Mouse (Mus musculus) brown adipose tissue, adult 24 weeks (tissue): Measurements from ENCODE around the gene Sec14l2. TPM values are rescaled to one million over a fixed set of nuclear protein-coding genes. Genes with fewer than 3 reads are reported as not detected.

Source experiments
- H3K27ac ChIP-seq: fragments of 200-500 bp; replicated peaks from 2 replicates; pipeline ENCODE4 v1.5.1; 2012; ENCODE audit warnings: low read depth, mild to moderate bottlenecking, low read length
- H3K4me1 ChIP-seq: fragments of 200-500 bp; 2 replicates; pipeline ENCODE4 v1.6.1; 2012; ENCODE audit warnings: low read length, mixed read lengths; ENCODE audit not compliant: control insufficient read depth, insufficient read depth, insufficient read length
- H3K4me3 ChIP-seq: fragments of 200-500 bp; 2 replicates; pipeline ENCODE4 v1.5.1; 2012; ENCODE audit warnings: low read depth, mild to moderate bottlenecking, low read length, moderate library complexity; ENCODE audit not compliant: insufficient read depth
- polyA plus RNA-seq: library from polyadenylated mRNA; stranded (reverse); fragments of >200 nt; gene quantifications from 2 replicates; pipeline ENCODE4 v1.2.4, GENCODE M21; 2012; ENCODE audit not compliant: missing spikeins, insufficient read depth, insufficient read length

The Sec14l2 gene
- polyA plus RNA-seq, 1 experiment = 0.63 TPM

GRCm38 (mm10) chr11:4098120-4098519 lies 25.1 kb downstream of the Sec14l2 start:
- Histone ChIP-seq H3K4me1 (peaks cover 3% of the 10 kb centered on the region; the same call in 1 of the 2 replicates), H3K4me3 (no peak overlapping the region), H3K27ac (no peak overlapping the region)

DNA sequence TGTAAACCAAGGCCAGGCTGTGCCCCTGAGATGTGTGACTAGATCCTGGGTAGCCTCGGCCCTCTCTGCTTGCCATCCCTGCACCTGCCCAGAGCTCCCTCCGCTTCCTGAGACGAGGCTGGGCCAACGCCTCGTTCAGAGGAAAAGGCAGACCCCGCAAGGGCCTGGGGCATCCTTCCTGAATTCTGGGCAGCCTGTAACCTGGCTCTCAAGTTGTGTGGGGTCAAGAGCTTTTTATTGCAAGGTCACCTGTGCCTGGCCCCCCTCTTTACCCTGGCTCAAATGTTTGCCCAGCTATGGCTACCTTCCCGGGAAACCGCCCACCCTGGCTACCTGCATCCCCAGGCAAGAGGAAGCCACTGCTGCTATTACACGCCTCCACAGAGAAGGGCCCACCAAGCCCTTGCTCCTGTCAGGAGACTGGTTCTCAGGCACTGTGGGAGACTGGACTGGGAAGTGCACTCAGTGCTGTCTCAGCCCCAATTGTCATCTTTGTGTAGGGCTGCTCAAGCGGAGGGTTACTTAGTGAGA lies 26.1 kb downstream of the Sec14l2 start:
- H3K27ac ChIP-seq = peak overlapping the region; percentile 79
- peaks cover 3% of the 10 kb centered on the region; the same call in 1 of the 2 replicates for H3K4me1 ChIP-seq
- H3K4me3 ChIP-seq = peak overlapping the region; percentile 60

GRCm38 (mm10) chr11:4096054-4096984 lies 26.9 kb downstream of the Sec14l2 start:
- H3K4me3 ChIP-seq = peak overlapping the region; percentile 81
- H3K4me1 ChIP-seq = peaks cover 3% of the 10 kb centered on the region; the same call in 1 of the 2 replicates
- peak overlapping the region; percentile 79 for H3K27ac ChIP-seq

DNA sequence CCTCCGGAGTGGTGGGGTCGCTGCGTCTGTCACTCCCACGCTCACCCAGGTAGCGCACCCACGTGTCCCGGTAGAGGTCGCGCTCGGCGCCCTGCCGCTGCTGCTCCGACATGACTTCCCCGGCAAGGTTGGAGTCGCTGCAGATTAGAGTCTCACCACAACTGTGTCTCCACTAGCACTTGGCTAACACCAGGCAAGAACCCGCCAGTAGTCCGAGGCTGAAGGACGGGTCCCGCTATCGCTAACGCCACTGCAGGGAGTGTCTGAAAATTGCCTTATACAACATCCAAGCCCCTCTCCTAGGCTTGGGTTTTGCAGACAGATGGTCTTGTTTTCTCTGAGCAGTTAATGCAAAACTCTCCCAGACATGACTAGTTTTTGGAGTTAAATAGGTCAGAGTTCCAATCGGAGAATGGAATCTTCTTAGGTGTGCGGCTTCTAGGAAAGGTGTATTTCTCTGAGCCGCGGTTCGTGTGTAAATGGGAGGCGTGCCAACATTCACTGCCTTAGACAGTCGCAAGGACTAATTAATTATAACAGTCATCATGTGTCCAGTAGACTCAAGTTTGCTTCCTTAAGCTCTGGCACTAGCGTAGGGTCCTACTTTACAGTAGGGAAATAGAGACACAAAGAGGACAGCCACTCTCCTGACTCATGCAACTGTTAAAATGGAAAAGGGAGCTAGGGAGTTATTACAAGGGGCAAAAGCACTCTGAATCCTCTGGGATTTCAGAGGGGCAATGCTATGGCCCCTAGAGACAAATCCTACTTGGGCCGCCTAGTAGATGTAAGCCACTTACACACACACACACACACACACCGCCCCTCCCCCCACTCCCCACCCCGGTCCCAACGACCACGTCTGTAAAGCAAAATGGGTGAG lies 27.8 kb downstream of the Sec14l2 start, which contains the start of gene Mtfp1:
Mtfp1 (minus strand) TSS at position 275 of the 883 bp plus-strand sequence.
- peak within 1 kb of the TSS; percentile 70 for H3K27ac ChIP-seq
- peak within 1 kb of the TSS; percentile 81 for H3K4me3 ChIP-seq
- peaks cover 3% of the 10 kb centered on the region; the same call in 1 of the 2 replicates for H3K4me1 ChIP-seq

DNA sequence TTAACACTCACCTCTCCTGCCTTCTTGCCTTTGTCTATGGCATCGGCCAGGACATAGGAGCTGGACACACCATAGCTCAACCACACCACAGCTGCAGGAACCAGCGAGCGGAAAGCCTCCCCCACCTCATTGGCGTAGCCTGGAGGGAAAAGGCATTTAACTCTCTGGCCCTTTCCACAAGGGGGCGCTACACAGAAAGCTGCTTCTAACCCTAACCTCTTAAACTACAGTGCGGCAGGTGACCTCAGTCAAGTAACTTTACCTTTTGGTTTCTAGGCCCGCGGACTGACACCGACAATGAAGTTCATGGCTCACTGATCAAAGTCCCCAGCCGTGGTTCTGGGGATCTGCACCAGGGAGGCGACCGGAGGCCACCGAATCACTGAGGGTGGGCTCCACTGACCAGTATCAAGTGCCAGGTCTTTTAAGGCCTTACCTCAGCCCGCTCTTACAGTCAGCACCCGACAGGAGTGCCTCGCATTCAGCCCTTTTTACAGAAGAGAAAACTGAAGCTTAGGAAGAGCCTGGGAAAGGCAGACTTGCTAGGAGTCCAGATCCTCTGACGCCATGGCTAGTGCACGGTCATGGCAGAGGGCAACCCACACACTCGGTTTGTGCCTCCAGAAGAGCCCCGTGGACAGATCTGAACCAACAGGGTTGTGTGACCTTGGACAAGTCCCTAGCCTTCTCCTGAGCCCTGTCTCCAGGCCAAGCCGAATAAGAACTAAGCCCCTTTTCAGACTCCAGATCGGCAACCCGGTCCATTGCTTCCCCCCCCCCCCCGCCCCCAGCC lies 28.6 kb downstream of the Sec14l2 start:
- H3K4me1 ChIP-seq = peaks cover 3% of the 10 kb centered on the region; the same call in 1 of the 2 replicates
- H3K4me3 ChIP-seq = peak overlapping the region; percentile 81
- H3K27ac ChIP-seq = peak overlapping the region; percentile 65

DNA sequence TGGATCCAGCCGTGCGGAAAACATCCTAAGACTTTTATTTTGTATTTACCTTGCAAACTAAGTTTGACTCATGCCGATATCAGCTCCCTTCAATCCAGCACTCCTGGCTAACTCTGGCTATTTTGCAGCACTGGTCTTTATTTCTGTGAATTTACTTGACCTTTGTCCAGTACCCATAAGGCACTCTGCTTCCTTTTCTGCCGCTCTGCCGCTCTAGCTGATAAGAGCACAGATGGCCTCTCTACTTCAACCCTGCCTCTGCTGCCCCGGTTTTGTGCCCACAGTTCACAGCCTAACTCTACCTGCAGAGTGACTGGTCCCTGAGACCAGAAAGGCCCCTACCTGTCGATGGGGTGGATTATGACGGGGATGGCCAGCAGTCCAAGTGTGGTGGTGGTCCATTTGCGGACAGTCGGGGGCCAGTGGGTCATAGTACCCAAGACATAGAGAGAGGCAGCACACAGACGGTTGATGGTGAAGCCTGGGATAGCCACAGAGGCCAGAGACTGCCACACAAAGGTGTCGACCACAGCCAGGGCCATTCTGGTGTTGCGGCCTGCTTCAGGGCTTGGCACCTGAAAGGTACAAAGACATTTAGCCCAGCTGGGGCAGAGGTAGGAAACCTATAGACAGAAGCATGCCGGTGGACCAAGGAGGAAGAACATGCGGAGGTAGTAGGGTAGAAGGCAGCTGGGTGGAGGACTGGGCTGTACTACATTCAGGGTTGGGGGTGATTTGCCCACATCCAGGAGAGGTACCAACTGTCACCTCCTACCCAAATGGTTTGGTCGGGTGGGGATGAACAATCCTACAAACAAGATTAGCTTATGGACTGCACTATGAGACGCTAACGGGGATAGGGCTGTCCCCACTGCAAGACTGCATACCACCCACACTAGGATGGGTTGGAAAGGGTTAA lies 29.5 kb downstream of the Sec14l2 start:
- no peak overlapping the region for H3K27ac ChIP-seq
- peak overlapping the region; percentile 81 for H3K4me3 ChIP-seq
- peaks cover 3% of the 10 kb centered on the region; the same call in 1 of the 2 replicates for H3K4me1 ChIP-seq

GRCm38 (mm10) chr11:4087267-4087666 lies 35.9 kb downstream of the Sec14l2 start:
- Histone ChIP-seq H3K27ac (no peak overlapping the region), H3K4me3 (no peak overlapping the region), H3K4me1 (no peaks in the 10 kb centered on the region)

DNA sequence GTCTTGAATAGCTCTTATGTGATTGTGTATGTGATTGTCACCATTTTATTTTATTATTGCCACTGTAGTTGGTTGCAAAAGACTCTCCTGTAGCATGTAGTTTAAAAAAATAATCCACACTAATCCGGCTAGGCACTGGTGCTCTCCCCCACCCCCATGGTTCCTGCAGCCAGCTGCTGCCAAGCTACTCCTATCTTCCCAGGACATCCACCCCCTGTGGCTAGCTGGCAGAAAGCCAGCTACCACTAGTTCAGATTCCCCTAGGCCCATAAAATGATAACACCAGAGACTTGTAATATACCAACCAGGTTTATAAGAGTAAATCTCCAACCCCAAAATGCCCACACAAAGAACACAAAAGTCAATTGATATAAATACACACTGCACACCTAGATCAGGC lies 37.0 kb downstream of the Sec14l2 start:
- no peak overlapping the region for H3K27ac ChIP-seq
- H3K4me3 ChIP-seq = no peak overlapping the region
- H3K4me1 ChIP-seq = no peaks in the 10 kb centered on the region

DNA sequence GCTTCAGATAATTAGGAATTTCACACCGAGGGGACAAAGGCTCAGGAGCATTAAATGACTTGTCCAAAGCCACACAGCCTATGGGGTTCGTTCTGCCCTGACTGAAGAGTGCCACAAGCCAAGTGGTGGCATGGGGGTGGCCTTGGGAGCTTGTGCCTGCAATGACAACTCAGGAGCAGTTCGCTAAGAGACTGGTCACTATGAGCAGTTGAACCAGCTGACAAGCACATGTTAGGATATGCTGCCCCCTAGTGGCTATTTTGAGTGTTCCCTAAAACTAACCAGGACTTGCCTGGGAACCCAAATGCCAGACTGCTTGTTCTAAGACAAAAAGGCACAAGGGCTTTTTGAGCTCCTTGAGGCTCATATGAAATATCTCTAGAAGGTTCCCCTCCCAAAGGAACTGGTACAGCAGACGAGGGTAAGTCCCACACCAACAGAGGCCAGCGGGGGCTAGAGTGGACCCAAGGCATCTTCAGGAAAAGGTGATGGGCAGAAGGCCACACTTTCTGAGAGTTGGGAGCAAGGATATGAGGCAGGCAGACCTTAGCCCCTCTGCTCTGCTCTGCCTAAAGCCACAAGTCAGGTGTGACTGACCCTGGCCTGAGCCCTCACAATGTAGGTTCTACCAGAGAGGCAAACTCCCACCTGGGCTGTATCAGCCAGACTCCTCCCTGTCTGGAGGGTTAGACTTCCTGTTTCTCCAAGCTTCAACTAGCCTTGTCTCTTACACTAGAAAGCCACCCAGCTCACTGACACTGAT lies 39.7 kb downstream of the Sec14l2 start:
- H3K4me3 ChIP-seq = no peak overlapping the region
- H3K4me1 ChIP-seq = no peaks in the 10 kb centered on the region
- no peak overlapping the region for H3K27ac ChIP-seq

- no peak overlapping the region for H3K4me3 ChIP-seq
- H3K27ac ChIP-seq = no peak overlapping the region
Observed at GRCm38 (mm10) chr11:4080219-4080618, 43.0 kb downstream of the Sec14l2 start.

GRCm38 (mm10) chr11:4078267-4078933 lies 44.8 kb downstream of the Sec14l2 start:
- no peaks in the 10 kb centered on the region for H3K4me1 ChIP-seq
- H3K4me3 ChIP-seq = no peak overlapping the region
- H3K27ac ChIP-seq = no peak overlapping the region

More at GRCm38 (mm10) chr11:4080219-4080618, 43.0 kb downstream of the Sec14l2 start:
- H3K4me1 ChIP-seq = no peaks in the 10 kb centered on the region

GRCm38 (mm10) chr11:4076633-4077032 lies 46.6 kb downstream of the Sec14l2 start:
- Histone ChIP-seq H3K4me3 (no peak overlapping the region), H3K27ac (no peak overlapping the region), H3K4me1 (no peaks in the 10 kb centered on the region)
